ENCODE assay signal across 9 mouse cellular contexts in the genomic region with DNA sequence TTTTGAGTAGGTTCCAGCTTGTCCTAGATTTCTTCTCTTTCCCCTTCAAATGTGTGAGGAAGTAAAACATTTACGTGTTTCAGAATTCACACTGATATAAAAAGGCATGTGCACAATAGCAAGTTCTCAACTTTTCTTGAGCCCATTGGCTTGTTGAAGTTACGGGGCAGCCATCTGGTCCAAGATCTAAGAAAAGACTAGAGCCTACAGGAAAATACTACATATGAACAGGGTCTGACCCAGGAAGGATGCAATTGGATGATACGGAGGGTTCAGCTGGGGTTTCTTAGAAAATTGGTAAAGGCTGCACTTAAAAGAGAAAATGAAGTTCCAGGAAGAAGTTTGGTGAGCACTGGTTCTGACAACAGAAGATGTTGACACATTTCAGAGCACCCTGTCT.
"Had no signal": no experiment of that assay in that cellular context is flagged by ENCODE, and none has a peak within 500 bp of the region (broad histone marks: within the 10 kb centered on the region; RNA-seq: fewer than 3 reads in every experiment).

No protein-coding gene starts in this region.

- DNase-seq: lung, adult 18-20 months; lung, embryonic 14.5 days; lung, postnatal 10 days; lung, postnatal 4 days; midbrain, embryonic 14.5 days; right cerebral cortex, postnatal 25 days; thymus, adult 2 months; thymus, postnatal 25 days; thymus, postnatal 4 days had no signal
